Mouse (Mus musculus): ENCODE data around the gene Stra6l.

DNA sequence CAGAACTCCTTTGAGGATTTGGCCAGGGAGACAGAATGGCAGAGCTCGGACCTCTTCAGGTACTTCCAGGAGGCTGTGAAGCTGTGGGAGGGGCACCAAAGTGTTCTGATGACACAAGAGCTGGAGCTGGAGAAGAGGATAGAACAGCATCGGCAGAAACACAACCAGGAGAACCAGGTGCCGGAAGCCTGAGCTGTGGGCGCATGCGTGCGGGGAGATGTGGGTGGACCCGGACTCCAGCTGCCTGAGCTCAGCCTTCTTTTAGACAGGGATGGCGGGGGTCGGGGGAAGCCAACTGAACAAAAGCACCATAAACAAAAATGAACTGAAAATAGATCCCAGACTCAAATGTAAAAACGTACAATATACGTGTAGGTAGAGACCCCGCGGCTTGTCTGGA, 60.8 kb downstream of the Stra6l start:
- TF ChIP-seq CTCF (IDR thresholded peaks at IDR 0.05; ENCODE audit: low read depth) (no peak), EP300 (optimal IDR thresholded peaks at IDR 0.05) (no peak)
